In the genomic region with DNA sequence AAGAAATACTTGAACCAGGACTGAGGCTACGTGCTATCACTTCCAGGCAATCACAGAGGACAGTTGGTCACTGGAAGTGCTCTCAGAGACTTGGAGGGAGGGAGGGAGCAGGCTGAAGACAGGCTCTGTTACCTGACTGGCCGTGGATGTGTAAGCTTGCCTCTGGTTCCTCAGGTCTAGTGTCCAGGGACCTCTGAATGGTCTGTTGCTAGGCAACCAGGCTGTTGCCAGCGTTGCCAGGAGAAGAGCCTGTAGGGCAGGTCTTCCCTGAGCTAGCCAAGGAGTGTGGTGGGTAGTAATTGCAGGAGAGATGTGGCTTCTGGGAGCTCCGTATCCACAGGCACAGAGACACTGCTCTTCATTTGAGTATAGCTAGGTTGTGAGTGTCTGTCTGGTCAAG, we compare ENCODE assay signal across 14 mouse cellular contexts.
A peak's percentile ranks its signal among the peaks of the same experiment; 100 is the strongest.
DNase-seq lines count a peak whose midpoint lies in the region; ATAC-seq and TF ChIP-seq lines count a peak whose summit lies in the region.
"Had no signal": no experiment of that assay in that cellular context is flagged by ENCODE, and none has a peak within 500 bp of the region (broad histone marks: within the 10 kb centered on the region; RNA-seq: fewer than 3 reads in every experiment).

No protein-coding gene starts in this region.

- 0 out of 2 replicates have a peak, but pooled peaks have one; percentile 9 for ATAC-seq in hindbrain, embryonic 12.5 days (ENCODE audit: low FRiP score)
- peak; percentile 62 for ATAC-seq in midbrain, embryonic 15.5 days (replicated peaks)
- ATAC-seq in erythroblast, adult 5-6 weeks (replicated peaks; ENCODE audit: low FRiP score, poor library complexity, severe bottlenecking), result no peak
- ATAC-seq: inflammation-experienced regulatory T-cells, adult 6 months; Patski had no signal

- H3K4me1 ChIP-seq in hindbrain, embryonic 12.5 days, result peaks cover 14% of the 10 kb centered on the region
- peaks cover 23% of the 10 kb centered on the region for H3K4me1 ChIP-seq in midbrain, embryonic 15.5 days
- H3K4me1 ChIP-seq: embryonic facial prominence, embryonic 15.5 days had no signal

- no peak for TF ChIP-seq CTCF in brain, embryonic 14.5 days (IDR thresholded peaks at IDR 0.05; ENCODE audit: borderline replicate concordance, extremely low read depth, insufficient read depth, insufficient read length)

- H3K36me3 ChIP-seq in hindbrain, embryonic 12.5 days, result no peaks in the 10 kb centered on the region
- H3K36me3 ChIP-seq in midbrain, embryonic 15.5 days (replicated peaks), result no peaks in the 10 kb centered on the region
- H3K36me3 ChIP-seq: embryonic facial prominence, embryonic 15.5 days had no signal

- 43% methylated on average over 4 of the region's 4 CpGs for WGBS in hindbrain, embryonic 12.5 days
- WGBS in midbrain, embryonic 15.5 days, result 25% methylated on average over 4 of the region's 4 CpGs

- TF ChIP-seq POLR2A in brain, embryonic 14.5 days (IDR thresholded peaks at IDR 0.05; ENCODE audit: borderline replicate concordance, extremely low read depth, insufficient read depth, insufficient read length, poor library complexity, severe bottlenecking), result no peak

- H3K4me3 ChIP-seq in hindbrain, embryonic 12.5 days, result no peak overlapping the region
- no peak overlapping the region for H3K4me3 ChIP-seq in midbrain, embryonic 15.5 days
- H3K4me3 ChIP-seq: embryonic facial prominence, embryonic 15.5 days had no signal

- peak; percentile 48 to 49 for DNase-seq in cerebellum, postnatal 10 days
- DNase-seq in cerebellum, postnatal 4 days (ENCODE audit: low spot score in 2 of 2), result no peak
- DNase-seq in brain, embryonic 14.5 days (ENCODE audit: low read depth), result peak; percentile 73
- no peak for DNase-seq in right cerebral cortex, postnatal 14 days
- DNase-seq in heart, postnatal 14 days, result no peak
- DNase-seq: cerebellum, adult 2 months; kidney, postnatal 10 days; thymus, postnatal 4 days had no signal

- H3K27ac ChIP-seq in hindbrain, embryonic 12.5 days, result no peak overlapping the region
- no peak overlapping the region for H3K27ac ChIP-seq in midbrain, embryonic 15.5 days
- H3K27ac ChIP-seq: embryonic facial prominence, embryonic 15.5 days had no signal

- H3K27me3 ChIP-seq in hindbrain, embryonic 12.5 days, result no peaks in the 10 kb centered on the region
- H3K27me3 ChIP-seq in midbrain, embryonic 15.5 days (replicated peaks), result no peaks in the 10 kb centered on the region
- H3K27me3 ChIP-seq: embryonic facial prominence, embryonic 15.5 days had no signal

- no peaks in the 10 kb centered on the region for H3K9me3 ChIP-seq in hindbrain, embryonic 12.5 days (replicated peaks)
- no peaks in the 10 kb centered on the region for H3K9me3 ChIP-seq in midbrain, embryonic 15.5 days
- H3K9me3 ChIP-seq: embryonic facial prominence, embryonic 15.5 days had no signal

- H3K9ac ChIP-seq in hindbrain, embryonic 12.5 days, result no peak overlapping the region
- no peak overlapping the region for H3K9ac ChIP-seq in midbrain, embryonic 15.5 days
- H3K9ac ChIP-seq: embryonic facial prominence, embryonic 15.5 days had no signal

- H3K4me2 ChIP-seq in hindbrain, embryonic 12.5 days (replicated peaks), result no peak overlapping the region
- H3K4me2 ChIP-seq in midbrain, embryonic 15.5 days, result no peak overlapping the region
- H3K4me2 ChIP-seq: embryonic facial prominence, embryonic 15.5 days had no signal

- intact Hi-C loops in heart, postnatal 14 days (cut with DNase I), result no loop called here

Comparison
In these comparisons a context has a peak if more than half of its experiments do, and no peak if none do; other contexts are left out.
1. DNase-seq: peak in cerebellum, postnatal 10 days (2 of 2) and brain, embryonic 14.5 days (single experiment); none in cerebellum, postnatal 4 days (0 of 2), right cerebral cortex, postnatal 14 days (single experiment) and heart, postnatal 14 days (0 of 2).